Mouse (Mus musculus) embryonic facial prominence, embryonic 14.5 days (tissue): ENCODE data around the gene Cgnl1. TPM values are rescaled to one million over a fixed set of nuclear protein-coding genes. Genes with fewer than 3 reads are reported as not detected.

Source experiments
- ATAC-seq: fragments of 200-750 bp; cut with Nextera tagmentation; 2 replicates; pipeline ENCODE4 v1.8.0; 2017; ENCODE audit warnings: low read depth, moderate number of reproducible peaks, moderate TSS enrichment
- DNase-seq: peaks from one replicate; pipeline ENCODE4 v3.0.0-alpha.2; 2015; ENCODE audit warnings: low spot score
- H3K27ac ChIP-seq: fragments of 300-500 bp; sonication (generic); replicated peaks from 2 replicates; pipeline ENCODE4 v1.5.1; 2014; ENCODE audit warnings: low read depth, mild to moderate bottlenecking, low read length, moderate library complexity
- H3K27me3 ChIP-seq: fragments of 300-500 bp; sonication (generic); replicated peaks from 2 replicates; pipeline ENCODE4 v1.6.1; 2014; ENCODE audit warnings: low read length; ENCODE audit not compliant: control insufficient read depth, insufficient read depth
- H3K36me3 ChIP-seq: fragments of 300-500 bp; sonication (generic); 2 replicates; pipeline ENCODE4 v1.6.1; 2014; ENCODE audit warnings: low read length, mixed read lengths; ENCODE audit not compliant: control insufficient read depth, insufficient read depth
- H3K4me1 ChIP-seq: fragments of 300-500 bp; sonication (generic); 2 replicates; pipeline ENCODE4 v1.6.1; 2014; ENCODE audit warnings: antibody characterized with exemption, low read length; ENCODE audit not compliant: control insufficient read depth, insufficient read depth
- H3K4me2 ChIP-seq: fragments of 300-500 bp; sonication (generic); 2 replicates; pipeline ENCODE4 v1.6.1; 2014; ENCODE audit warnings: low read depth, mild to moderate bottlenecking, low read length, moderate library complexity, mixed read lengths
- H3K4me3 ChIP-seq: fragments of 300-500 bp; sonication (generic); 2 replicates; pipeline ENCODE4 v1.5.1; 2014; ENCODE audit warnings: low read depth, mild to moderate bottlenecking, low read length
- H3K9ac ChIP-seq: fragments of 300-500 bp; sonication (generic); 2 replicates; pipeline ENCODE4 v1.6.1; 2014; ENCODE audit warnings: low read depth, mild to moderate bottlenecking, low read length, moderate library complexity, mixed read lengths
- H3K9me3 ChIP-seq: fragments of 300-500 bp; sonication (generic); 2 replicates; pipeline ENCODE4 v1.6.1; 2016; ENCODE audit warnings: low read length; ENCODE audit not compliant: control insufficient read depth
- WGBS: fragments of 180-500 bp; shearing (Covaris S2); extraction: QIAGEN DNeasy Blood & Tissue Kit; methylation state at CpG from one replicate; pipeline ENCODE4 v1.1.7; 2014; 5-methylcytosine and 5-hydroxymethylcytosine counted together
- polyA plus RNA-seq: library from polyadenylated mRNA; unstranded; fragments of >200 nt; fragmentation: Nextera tagmentation; extraction: Ambion mirVana; gene quantifications from 2 replicates; pipeline ENCODE4 v1.2.1, GENCODE M21; 2014

The Cgnl1 gene
- polyA plus RNA-seq, 1 experiment from 2014 or later = 12.6 TPM

DNA sequence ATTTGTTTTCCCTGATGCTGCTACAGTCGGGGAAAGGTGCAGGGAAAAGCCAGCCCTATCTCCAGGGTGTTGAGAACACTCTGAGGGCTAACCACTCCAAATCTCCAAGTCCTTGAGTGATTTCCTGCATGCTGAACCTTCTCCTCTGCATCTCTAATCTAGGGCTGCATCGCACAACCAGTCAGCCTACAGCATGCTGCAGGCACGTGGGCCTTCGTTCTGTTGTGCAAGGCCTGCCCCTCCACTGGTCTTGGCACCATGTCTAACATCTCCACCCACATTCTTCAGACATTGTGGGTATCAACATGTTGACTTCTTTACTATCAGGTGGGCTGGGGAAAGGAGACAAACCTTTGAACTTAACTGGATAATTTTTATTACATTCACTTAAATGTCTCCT is 44.2 kb downstream of the Cgnl1 start:
- H3K4me1 ChIP-seq = no peaks in the 10 kb centered on the region
- ATAC-seq (no peak), DNase-seq (no peak)
- no peak overlapping the region for H3K4me3 ChIP-seq
- H3K36me3 ChIP-seq = peaks cover 7% of the 10 kb centered on the region
- no peaks in the 10 kb centered on the region for H3K27me3 ChIP-seq
- H3K4me2 ChIP-seq = no peak overlapping the region
- no peaks in the 10 kb centered on the region for H3K9me3 ChIP-seq
- H3K27ac ChIP-seq = no peak overlapping the region
- H3K9ac ChIP-seq = no peak overlapping the region
- 82% methylated on average over 4 of the region's 4 CpGs for WGBS

- DNase-seq (no peak), ATAC-seq (no peak)
- Histone ChIP-seq H3K9ac (no peak overlapping the region), H3K4me2 (no peak overlapping the region), H3K4me1 (0 out of 2 replicates have a peak, but pooled peaks cover 3% of the 10 kb centered on the region), H3K9me3 (no peaks in the 10 kb centered on the region), H3K36me3 (peaks cover 7% of the 10 kb centered on the region), H3K27me3 (no peaks in the 10 kb centered on the region), H3K4me3 (no peak overlapping the region), H3K27ac (no peak overlapping the region)
- 87% methylated on average over 3 of the region's 3 CpGs for WGBS
Observed at GRCm38 (mm10) chr9:71726121-71726520, 45.3 kb downstream of the Cgnl1 start.

GRCm38 (mm10) chr9:71722366-71722765 is 49.0 kb downstream of the Cgnl1 start:
- Histone ChIP-seq H3K4me3 (no peak overlapping the region), H3K27me3 (no peaks in the 10 kb centered on the region), H3K27ac (no peak overlapping the region), H3K4me1 (0 out of 2 replicates have a peak, but pooled peaks cover 3% of the 10 kb centered on the region), H3K9ac (no peak overlapping the region), H3K9me3 (no peaks in the 10 kb centered on the region), H3K36me3 (peaks cover 7% of the 10 kb centered on the region), H3K4me2 (no peak overlapping the region)
- WGBS = 58% methylated on average over 3 of the region's 3 CpGs
- ATAC-seq (no peak), DNase-seq (no peak)

- Histone ChIP-seq H3K4me1 (peaks cover 3% of the 10 kb centered on the region; the same call in 1 of the 2 replicates), H3K36me3 (peaks cover 4% of the 10 kb centered on the region; the same call in 1 of the 2 replicates), H3K9me3 (no peaks in the 10 kb centered on the region), H3K4me3 (no peak overlapping the region), H3K9ac (no peak overlapping the region), H3K27ac (no peak overlapping the region), H3K27me3 (no peaks in the 10 kb centered on the region), H3K4me2 (no peak overlapping the region)
- 29% methylated on average over 5 of the region's 5 CpGs for WGBS
- peak; percentile 62 for DNase-seq
- no peak for ATAC-seq
Observed at GRCm38 (mm10) chr9:71716995-71717394, 54.4 kb downstream of the Cgnl1 start.

- Histone ChIP-seq H3K27ac (no peak overlapping the region), H3K27me3 (no peaks in the 10 kb centered on the region), H3K9ac (no peak overlapping the region), H3K9me3 (no peaks in the 10 kb centered on the region), H3K4me1 (peaks cover 6% of the 10 kb centered on the region; the same call in 1 of the 2 replicates), H3K4me3 (no peak overlapping the region), H3K36me3 (peaks cover 4% of the 10 kb centered on the region; the same call in 1 of the 2 replicates), H3K4me2 (no peak overlapping the region)
- ATAC-seq (no peak), DNase-seq (peak; percentile 12)
- WGBS = 75% methylated on average over 10 of the region's 10 CpGs
Observed at GRCm38 (mm10) chr9:71710776-71711175, 60.6 kb downstream of the Cgnl1 start.

DNA sequence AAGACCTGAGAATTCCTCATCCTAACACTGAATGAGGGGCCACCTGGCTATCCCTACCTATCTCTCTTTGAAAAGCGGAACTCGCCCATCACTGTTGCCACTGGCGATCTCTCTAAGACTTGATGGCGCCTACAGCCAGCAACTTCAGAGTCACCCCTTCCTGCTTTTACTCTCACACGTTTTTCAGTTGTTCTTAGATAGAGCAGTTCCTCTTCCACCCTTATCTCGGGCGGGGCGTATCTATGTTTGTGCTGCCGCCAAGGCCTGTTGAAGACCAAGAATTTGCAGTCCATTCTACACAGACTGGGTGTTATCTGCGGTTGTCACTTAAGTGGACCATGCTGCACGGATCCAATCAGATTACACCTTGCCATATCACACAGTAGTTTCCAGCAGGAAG is 62.2 kb downstream of the Cgnl1 start:
- no peak overlapping the region for H3K27ac ChIP-seq
- no peak for DNase-seq
- peaks cover 6% of the 10 kb centered on the region; the same call in 1 of the 2 replicates for H3K4me1 ChIP-seq
- no peaks in the 10 kb centered on the region for H3K27me3 ChIP-seq
- H3K4me3 ChIP-seq = no peak overlapping the region
- no peak overlapping the region for H3K9ac ChIP-seq
- 84% methylated on average over 11 of the region's 11 CpGs for whole genome bisulfite sequencing
- no peak for ATAC-seq
- H3K9me3 ChIP-seq = no peaks in the 10 kb centered on the region
- H3K4me2 ChIP-seq = no peak overlapping the region
- no peaks in the 10 kb centered on the region; the same call in 1 of the 2 replicates for H3K36me3 ChIP-seq

GRCm38 (mm10) chr9:71707989-71708388 is 63.4 kb downstream of the Cgnl1 start:
- no peak for DNase-seq
- whole genome bisulfite sequencing = 86% methylated on average over 7 of the region's 7 CpGs
- Histone ChIP-seq H3K9me3 (no peaks in the 10 kb centered on the region), H3K4me3 (no peak overlapping the region), H3K36me3 (no peaks in the 10 kb centered on the region; the same call in 1 of the 2 replicates), H3K27me3 (no peaks in the 10 kb centered on the region), H3K27ac (no peak overlapping the region), H3K4me2 (no peak overlapping the region), H3K9ac (no peak overlapping the region), H3K4me1 (peaks cover 6% of the 10 kb centered on the region; the same call in 1 of the 2 replicates)
- ATAC-seq = no peak

- H3K36me3 ChIP-seq = no peaks in the 10 kb centered on the region; the same call in 1 of the 2 replicates
- no peaks in the 10 kb centered on the region for H3K9me3 ChIP-seq
- ATAC-seq = no peak
- no peak overlapping the region for H3K4me2 ChIP-seq
- no peak overlapping the region for H3K9ac ChIP-seq
- H3K4me3 ChIP-seq = no peak overlapping the region
- WGBS = 80% methylated on average over 13 of the region's 13 CpGs
- no peak for DNase-seq
- no peaks in the 10 kb centered on the region for H3K4me1 ChIP-seq
- no peaks in the 10 kb centered on the region for H3K27me3 ChIP-seq
- no peak overlapping the region for H3K27ac ChIP-seq
Observed at GRCm38 (mm10) chr9:71704332-71705014, 66.9 kb downstream of the Cgnl1 start.

DNA sequence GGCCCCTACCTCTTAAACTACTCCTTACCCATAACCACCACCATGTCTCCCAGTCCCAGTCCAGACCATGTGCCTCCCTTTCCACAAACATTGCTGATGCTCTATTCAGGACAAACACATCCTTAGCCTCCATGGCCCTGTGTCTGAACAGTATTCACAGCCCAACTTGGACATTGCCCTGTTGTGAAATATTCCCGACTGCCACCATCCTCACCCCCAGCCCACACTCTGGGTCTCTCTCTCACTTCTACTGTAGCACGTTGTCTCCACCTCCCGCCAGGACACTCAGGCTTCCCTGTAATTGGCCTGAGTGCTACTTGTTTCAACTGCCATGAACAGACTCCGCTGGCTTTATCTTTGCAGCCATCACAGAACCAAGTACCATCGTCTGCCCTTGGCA is 72.3 kb downstream of the Cgnl1 start:
- Histone ChIP-seq H3K36me3 (no peaks in the 10 kb centered on the region), H3K27me3 (no peaks in the 10 kb centered on the region), H3K4me1 (no peaks in the 10 kb centered on the region), H3K9me3 (no peaks in the 10 kb centered on the region), H3K4me3 (no peak overlapping the region), H3K27ac (no peak overlapping the region), H3K4me2 (no peak overlapping the region), H3K9ac (no peak overlapping the region)
- ATAC-seq (no peak), DNase-seq (no peak)
- WGBS = 88% methylated on average over 5 of the region's 5 CpGs
